Mouse (Mus musculus) heart, embryonic 12.5 days (tissue): ENCODE results near the gene Utp6. TPM values are rescaled to one million over a fixed set of nuclear protein-coding genes. Genes with fewer than 3 reads are reported as not detected.
A peak's percentile ranks its signal among the peaks of the same experiment; 100 is the strongest.

Source experiments
- ATAC-seq: fragments of 200-750 bp; cut with Nextera tagmentation; 2 replicates; pipeline ENCODE4 v1.8.0; 2017; ENCODE audit warnings: moderate TSS enrichment, moderate library complexity; ENCODE audit not compliant: insufficient number of reproducible peaks, low FRiP score
- H3K27ac ChIP-seq: fragments of 300-500 bp; sonication (generic); 2 replicates; pipeline ENCODE4 v1.5.1; 2016; ENCODE audit warnings: mild to moderate bottlenecking, moderate library complexity; ENCODE audit not compliant: poor library complexity, severe bottlenecking
- H3K27me3 ChIP-seq: fragments of 300-500 bp; sonication (generic); replicated peaks from 2 replicates; pipeline ENCODE4 v1.6.1; 2016; ENCODE audit warnings: mild to moderate bottlenecking, moderate library complexity
- H3K36me3 ChIP-seq: fragments of 300-500 bp; sonication (generic); 2 replicates; pipeline ENCODE4 v1.6.1; 2016; ENCODE audit warnings: mild to moderate bottlenecking, moderate library complexity
- H3K4me1 ChIP-seq: fragments of 300-500 bp; sonication (generic); replicated peaks from 2 replicates; pipeline ENCODE4 v1.6.1; 2016; ENCODE audit warnings: mild to moderate bottlenecking
- H3K4me2 ChIP-seq: fragments of 300-500 bp; sonication (generic); 2 replicates; pipeline ENCODE4 v1.6.1; 2016; ENCODE audit warnings: mild to moderate bottlenecking, moderate library complexity
- H3K4me3 ChIP-seq: fragments of 300-500 bp; sonication (generic); 2 replicates; pipeline ENCODE4 v1.5.1; 2016; ENCODE audit warnings: mild to moderate bottlenecking
- H3K9ac ChIP-seq: fragments of 300-500 bp; sonication (generic); 2 replicates; pipeline ENCODE4 v1.6.1; 2016; ENCODE audit warnings: mild to moderate bottlenecking, moderate library complexity
- H3K9me3 ChIP-seq: fragments of 300-500 bp; sonication (generic); replicated peaks from 2 replicates; pipeline ENCODE4 v1.6.1; 2016; ENCODE audit warnings: mild to moderate bottlenecking, moderate library complexity
- WGBS: fragments of 180-500 bp; shearing (Covaris S2); methylation state at CpG from one replicate; pipeline ENCODE4 v1.1.7; 2016; 5-methylcytosine and 5-hydroxymethylcytosine counted together
- polyA plus RNA-seq: library from polyadenylated mRNA; unstranded; fragments of >200 nt; fragmentation: Nextera tagmentation; extraction: Ambion mirVana; gene quantifications from 2 replicates; pipeline ENCODE4 v1.2.1, GENCODE M21; 2016

The Utp6 gene
- polyA plus RNA-seq, 1 experiment from 2014 or later, result 39.1 TPM

DNA sequence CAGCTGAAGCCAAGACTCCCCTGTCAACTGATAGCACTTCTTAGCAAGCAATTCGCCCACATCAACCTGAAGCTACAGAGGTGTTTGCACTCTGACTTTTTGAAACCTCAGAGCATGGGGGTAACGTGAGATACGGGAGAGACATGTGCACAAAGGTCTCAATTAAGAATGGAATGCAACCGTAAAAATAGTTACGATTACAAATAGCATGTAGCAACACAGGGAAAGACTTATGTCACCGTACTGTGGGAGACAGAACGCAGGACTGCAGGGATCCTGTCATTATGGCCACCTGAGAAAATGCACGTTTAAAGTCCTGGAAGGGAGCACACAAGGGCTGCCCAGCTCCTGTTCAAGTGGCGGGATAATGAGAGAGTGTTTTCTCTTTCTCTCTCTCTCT, 55.3 kb downstream of the Utp6 start:
- peak overlapping the region; percentile 25; the same call in 1 of the 2 replicates for H3K27ac ChIP-seq
- no peak overlapping the region for H3K4me3 ChIP-seq
- no peaks in the 10 kb centered on the region for H3K36me3 ChIP-seq
- H3K27me3 ChIP-seq, result no peaks in the 10 kb centered on the region
- no peak overlapping the region for H3K4me2 ChIP-seq
- H3K9ac ChIP-seq, result no peak overlapping the region
- WGBS, result 52% methylated on average over 9 of the region's 9 CpGs
- peaks cover 8% of the 10 kb centered on the region for H3K4me1 ChIP-seq
- ATAC-seq, result no peak
- H3K9me3 ChIP-seq, result no peaks in the 10 kb centered on the region

GRCm38 (mm10) chr11:79902881-79903481, 59.2 kb downstream of the Utp6 start:
- H3K27ac ChIP-seq, result no peak overlapping the region
- H3K4me3 ChIP-seq, result no peak overlapping the region
- H3K9ac ChIP-seq, result no peak overlapping the region
- no peak for ATAC-seq
- WGBS, result 72% methylated on average over 6 of the region's 6 CpGs
- H3K4me1 ChIP-seq, result peaks cover 3% of the 10 kb centered on the region; the same call in 1 of the 2 replicates
- no peaks in the 10 kb centered on the region for H3K9me3 ChIP-seq
- H3K36me3 ChIP-seq, result no peaks in the 10 kb centered on the region
- H3K27me3 ChIP-seq, result no peaks in the 10 kb centered on the region
- H3K4me2 ChIP-seq, result no peak overlapping the region

DNA sequence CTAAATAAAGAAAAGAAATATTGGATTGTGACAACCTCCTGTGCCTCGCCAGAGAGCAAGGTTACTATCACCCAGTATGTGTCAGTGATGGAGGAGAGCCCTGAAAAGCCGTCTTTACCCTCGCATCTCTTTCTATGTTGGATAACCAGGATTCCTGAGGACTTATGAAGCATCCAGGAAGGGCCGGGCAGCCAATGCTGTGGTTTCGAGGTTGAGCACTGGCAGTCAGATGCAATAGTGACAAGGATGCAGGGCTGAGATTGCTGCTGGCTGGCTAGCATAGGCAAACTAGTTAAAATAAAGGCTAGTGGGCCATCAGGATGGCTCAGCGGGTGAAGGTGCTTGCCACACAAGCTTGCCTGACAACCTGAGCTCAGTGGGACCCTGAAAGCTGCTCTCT, 61.0 kb downstream of the Utp6 start:
- Histone ChIP-seq H3K4me2 (no peak overlapping the region), H3K4me1 (no peaks in the 10 kb centered on the region), H3K27me3 (no peaks in the 10 kb centered on the region), H3K9me3 (no peaks in the 10 kb centered on the region), H3K9ac (no peak overlapping the region), H3K27ac (no peak overlapping the region), H3K36me3 (no peaks in the 10 kb centered on the region), H3K4me3 (no peak overlapping the region)
- WGBS, result 74% methylated on average over 6 of the region's 6 CpGs
- no peak for ATAC-seq

DNA sequence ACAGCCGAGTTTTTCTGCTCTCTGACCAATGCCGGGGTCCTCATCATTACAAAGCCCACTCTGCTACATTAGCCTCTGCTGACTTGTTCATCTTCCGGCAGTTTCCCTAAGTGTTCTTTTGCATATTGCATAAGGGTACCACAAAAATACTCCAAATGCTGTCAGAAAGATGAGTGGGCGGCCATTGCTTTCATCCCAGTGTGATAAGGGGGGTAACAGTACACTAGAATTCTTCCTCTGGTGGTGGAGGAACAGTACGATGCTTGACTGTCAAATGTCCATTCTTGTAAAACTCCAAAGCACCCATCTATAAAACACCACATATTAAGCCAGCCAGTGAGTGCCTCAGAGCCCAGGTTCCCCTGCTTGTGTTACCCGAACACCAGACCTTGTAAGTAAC, 69.9 kb downstream of the Utp6 start:
- H3K9ac ChIP-seq, result no peak overlapping the region
- H3K36me3 ChIP-seq, result no peaks in the 10 kb centered on the region
- no peak overlapping the region for H3K4me3 ChIP-seq
- no peak overlapping the region for H3K27ac ChIP-seq
- ATAC-seq, result no peak
- H3K4me1 ChIP-seq, result no peaks in the 10 kb centered on the region
- H3K27me3 ChIP-seq, result no peaks in the 10 kb centered on the region
- no peak overlapping the region for H3K4me2 ChIP-seq
- H3K9me3 ChIP-seq, result 0 out of 2 replicates have a peak, but pooled peaks cover 3% of the 10 kb centered on the region
- whole genome bisulfite sequencing, result 82% methylated on average over 6 of the region's 6 CpGs

GRCm38 (mm10) chr11:79890822-79891221, 71.4 kb downstream of the Utp6 start:
- Histone ChIP-seq H3K9ac (no peak overlapping the region), H3K36me3 (no peaks in the 10 kb centered on the region), H3K4me2 (no peak overlapping the region), H3K4me1 (no peaks in the 10 kb centered on the region), H3K27me3 (no peaks in the 10 kb centered on the region), H3K27ac (no peak overlapping the region), H3K4me3 (no peak overlapping the region), H3K9me3 (0 out of 2 replicates have a peak, but pooled peaks cover 3% of the 10 kb centered on the region)
- WGBS, result 80% methylated on average over 2 of the region's 2 CpGs
- ATAC-seq, result no peak

- Histone ChIP-seq H3K36me3 (no peaks in the 10 kb centered on the region), H3K4me3 (no peak overlapping the region), H3K9me3 (0 out of 2 replicates have a peak, but pooled peaks cover 3% of the 10 kb centered on the region), H3K27me3 (no peaks in the 10 kb centered on the region), H3K9ac (no peak overlapping the region), H3K4me2 (no peak overlapping the region), H3K27ac (no peak overlapping the region), H3K4me1 (no peaks in the 10 kb centered on the region)
- 91% methylated on average over 1 of the region's 1 CpGs for WGBS
- no peak for ATAC-seq
Observed at GRCm38 (mm10) chr11:79886961-79887360, 75.2 kb downstream of the Utp6 start.

DNA sequence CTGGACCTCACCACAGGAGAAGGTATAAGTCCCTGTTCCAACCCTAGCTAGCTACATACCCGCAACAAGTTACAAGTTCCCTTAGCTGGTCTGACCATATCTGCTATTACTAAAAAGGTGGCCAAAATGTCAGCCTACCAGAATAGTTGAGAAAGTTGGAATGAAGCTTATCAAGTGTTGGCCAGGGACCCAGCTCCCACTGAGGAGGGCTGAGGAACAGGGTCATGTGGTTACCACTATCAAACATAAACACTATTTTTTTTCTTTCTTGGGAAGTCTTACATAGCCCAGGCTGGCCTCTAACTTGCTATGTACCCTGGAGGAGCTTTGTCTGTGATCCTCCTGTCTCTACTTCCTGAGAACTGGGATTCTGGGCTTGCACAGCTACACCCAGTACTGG, 75.8 kb downstream of the Utp6 start:
- no peaks in the 10 kb centered on the region for H3K27me3 ChIP-seq
- no peaks in the 10 kb centered on the region for H3K36me3 ChIP-seq
- H3K4me3 ChIP-seq, result no peak overlapping the region
- 0 out of 2 replicates have a peak, but pooled peaks cover 3% of the 10 kb centered on the region for H3K9me3 ChIP-seq
- WGBS, result 70% methylated on average over 1 of the region's 1 CpGs
- no peaks in the 10 kb centered on the region for H3K4me1 ChIP-seq
- H3K4me2 ChIP-seq, result no peak overlapping the region
- no peak for ATAC-seq
- H3K9ac ChIP-seq, result no peak overlapping the region
- H3K27ac ChIP-seq, result no peak overlapping the region

DNA sequence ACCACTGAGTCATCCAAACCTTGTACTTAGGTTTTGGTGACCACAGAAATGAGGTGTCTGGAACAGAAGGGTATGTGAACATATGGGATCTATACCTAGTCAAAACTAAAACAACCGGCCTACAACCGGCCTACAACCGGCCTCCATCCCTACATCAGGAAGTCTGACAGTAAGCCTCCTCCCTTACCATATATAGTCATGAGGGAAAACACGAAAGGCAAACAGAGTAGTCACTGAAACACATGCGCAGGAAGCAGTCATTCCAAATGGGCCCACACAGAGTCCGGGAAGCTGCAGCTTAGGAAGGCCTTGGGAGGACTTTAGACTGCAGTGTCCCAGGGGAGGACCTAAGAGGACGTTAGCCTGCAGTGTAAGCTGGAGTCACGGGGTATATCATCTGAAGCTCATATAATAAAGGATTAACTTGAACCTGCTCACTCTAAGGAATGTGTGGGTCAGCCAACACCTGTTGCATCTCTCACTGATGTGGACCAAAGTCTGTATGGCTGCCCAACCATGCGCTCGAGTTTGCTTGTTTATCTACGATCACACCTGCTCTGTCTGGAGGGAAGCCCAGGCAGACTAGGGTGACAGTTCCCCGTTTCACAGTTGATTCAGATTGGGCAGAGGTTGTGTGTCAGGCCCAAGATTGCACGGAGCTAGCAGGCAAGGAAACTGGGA, 76.3 kb downstream of the Utp6 start:
- Histone ChIP-seq H3K9ac (no peak overlapping the region), H3K4me2 (no peak overlapping the region), H3K27me3 (no peaks in the 10 kb centered on the region), H3K9me3 (0 out of 2 replicates have a peak, but pooled peaks cover 3% of the 10 kb centered on the region), H3K4me1 (no peaks in the 10 kb centered on the region), H3K4me3 (no peak overlapping the region), H3K27ac (no peak overlapping the region), H3K36me3 (no peaks in the 10 kb centered on the region)
- no peak for ATAC-seq
- 75% methylated on average over 13 of the region's 13 CpGs for WGBS

- WGBS, result 81% methylated on average over 6 of the region's 6 CpGs
- ATAC-seq, result no peak
- H3K9ac ChIP-seq, result no peak overlapping the region
- H3K4me3 ChIP-seq, result no peak overlapping the region
- H3K36me3 ChIP-seq, result no peaks in the 10 kb centered on the region
- H3K4me1 ChIP-seq, result no peaks in the 10 kb centered on the region
- H3K9me3 ChIP-seq, result 0 out of 2 replicates have a peak, but pooled peaks cover 3% of the 10 kb centered on the region
- H3K27ac ChIP-seq, result no peak overlapping the region
- no peaks in the 10 kb centered on the region for H3K27me3 ChIP-seq
- H3K4me2 ChIP-seq, result no peak overlapping the region
Observed at GRCm38 (mm10) chr11:79884784-79885183, 77.4 kb downstream of the Utp6 start.
